Mouse (Mus musculus): ENCODE data around the gene Bpifb6.
A peak's percentile ranks its signal among the peaks of the same experiment; 100 is the strongest.

The Bpifb6 gene

GRCm38 (mm10) chr2:153900088-153900487 is at the start of gene Bpifb6:
TSS of gene Bpifb6 (plus strand) at chr2:153900388.
- DNase-seq (ENCODE audit: low read depth) = no peak

GRCm38 (mm10) chr2:153851030-153851360 is 49.2 kb upstream of the Bpifb6 start:
- DNase-seq (ENCODE audit: low read depth) = peak; percentile 9

- no peak for DNase-seq (ENCODE audit: low read depth)
These were observed 46.6 kb upstream of the Bpifb6 start for GRCm38 (mm10) chr2:153853544-153853943.

GRCm38 (mm10) chr2:153859581-153859980 is 40.6 kb upstream of the Bpifb6 start:
- DNase-seq (ENCODE audit: low read depth) = no peak

- DNase-seq (ENCODE audit: low read depth) = no peak
These were observed 39.9 kb upstream of the Bpifb6 start for GRCm38 (mm10) chr2:153860315-153860714.

- no peak for DNase-seq (ENCODE audit: low read depth)
These were observed 39.5 kb upstream of the Bpifb6 start for GRCm38 (mm10) chr2:153860715-153861114.

GRCm38 (mm10) chr2:153861960-153862359 is 38.2 kb upstream of the Bpifb6 start:
- no peak for DNase-seq (ENCODE audit: low read depth)

- no peak for DNase-seq (ENCODE audit: low read depth)
These were observed 29.2 kb upstream of the Bpifb6 start, which contains the start of gene Sun5 for GRCm38 (mm10) chr2:153870984-153871383. TSS of gene Sun5 (minus strand) at chr2:153871084.

GRCm38 (mm10) chr2:153874745-153875144 is 25.4 kb upstream of the Bpifb6 start, which contains the start of gene Bpifb2:
TSS of gene Bpifb2 (plus strand) at chr2:153875045.
- DNase-seq (ENCODE audit: low read depth) = no peak

- no peak for DNase-seq (ENCODE audit: low read depth)
These were observed 1.1 kb upstream of the Bpifb6 start for GRCm38 (mm10) chr2:153899111-153899510.

GRCm38 (mm10) chr2:153902726-153903125 is 2.5 kb downstream of the Bpifb6 start:
- no peak for DNase-seq (ENCODE audit: low read depth)

GRCm38 (mm10) chr2:153906626-153907025 is 6.4 kb downstream of the Bpifb6 start:
- DNase-seq (ENCODE audit: low read depth) = no peak

- no peak for DNase-seq (ENCODE audit: low read depth)
These were observed 14.0 kb downstream of the Bpifb6 start for GRCm38 (mm10) chr2:153914151-153914550.

GRCm38 (mm10) chr2:153917930-153918329 is 17.7 kb downstream of the Bpifb6 start, which contains the start of gene Bpifb3:
TSS of gene Bpifb3 (plus strand) at chr2:153918230.
- no peak for DNase-seq (ENCODE audit: low read depth)

- no peak for DNase-seq (ENCODE audit: low read depth)
These were observed 21.1 kb downstream of the Bpifb6 start for GRCm38 (mm10) chr2:153921246-153921645.

GRCm38 (mm10) chr2:153929871-153930413 is 29.8 kb downstream of the Bpifb6 start:
- DNase-seq (ENCODE audit: low read depth) = peak; percentile 15

GRCm38 (mm10) chr2:153931125-153931524 is 30.9 kb downstream of the Bpifb6 start:
- DNase-seq (ENCODE audit: low read depth) = no peak

- no peak for DNase-seq (ENCODE audit: low read depth)
These were observed 33.1 kb downstream of the Bpifb6 start for GRCm38 (mm10) chr2:153933311-153933710.

GRCm38 (mm10) chr2:153935348-153935747 is 35.2 kb downstream of the Bpifb6 start:
- no peak for DNase-seq (ENCODE audit: low read depth)

GRCm38 (mm10) chr2:153937843-153938242 is 37.7 kb downstream of the Bpifb6 start, which contains the start of gene Bpifb4:
TSS of gene Bpifb4 (plus strand) at chr2:153938212.
- DNase-seq (ENCODE audit: low read depth) = no peak

GRCm38 (mm10) chr2:153943537-153943936 is 43.3 kb downstream of the Bpifb6 start:
- DNase-seq (ENCODE audit: low read depth) = peak; percentile 33

- no peak for DNase-seq (ENCODE audit: low read depth)
These were observed 44.4 kb downstream of the Bpifb6 start for GRCm38 (mm10) chr2:153944567-153944966.

GRCm38 (mm10) chr2:153952897-153953296 is 52.7 kb downstream of the Bpifb6 start:
- peak; percentile 53 for DNase-seq (ENCODE audit: low read depth)

- DNase-seq (ENCODE audit: low read depth) = peak; percentile 62
These were observed 53.6 kb downstream of the Bpifb6 start for GRCm38 (mm10) chr2:153953836-153954235.

All from c-Kit-positive CD71-positive TER-119-negative erythroid progenitor cells, embryonic 14.5 days (primary cell).